Mouse (Mus musculus) Patski (cell line): Measurements from ENCODE around the gene Ccr10. TPM values are rescaled to one million over a fixed set of nuclear protein-coding genes. Genes with fewer than 3 reads are reported as not detected.
A peak's percentile ranks its signal among the peaks of the same experiment; 100 is the strongest.
"Not testable (repeated sequence)": the region's sequence is repeated elsewhere in the genome, so short reads cannot be mapped to it uniquely, and the experiment has no call there.

Source experiments
- ATAC-seq: fragments of 100-300 bp; one replicate; pipeline ENCODE4 v1.8.0; 2021
- CTCF ChIA-PET: fragments of 350-600 bp; sonication (Branson Sonifier 250); formaldehyde crosslinking; loops from one replicate; lab custom pipeline; 2022; ENCODE audit warnings: inconsistent platforms; lab: Charles Lee
- POLR2A ChIA-PET: fragments of 350-600 bp; sonication (Branson Sonifier 250); formaldehyde crosslinking; loops from one replicate; lab custom pipeline; 2022; ENCODE audit warnings: antibody characterized with exemption, inconsistent platforms; lab: Charles Lee
- DNase-seq: peaks from one replicate; pipeline ENCODE4 v3.0.0-alpha.2; 2011; ENCODE audit warnings: low read depth, low spot score
- H3K27me3 ChIP-seq: fragments of 371-371 bp; one replicate; pipeline ENCODE4 v1.5.1; 2021
- CTCF ChIP-seq: fragments of 100-300 bp; IDR thresholded peaks from one replicate; pipeline ENCODE4 v1.5.1; 2021
- in situ Hi-C: fragments of 300-500 bp; cut with MboI; formaldehyde crosslinking; loops from 3 replicates; pipeline ENCODE4 v1.11.1; 2018; ENCODE audit warnings: low pct_unique_long_range_greater_than_20kb, mixed read lengths
- polyA plus RNA-seq: library from polyadenylated mRNA; unstranded; gene quantifications from one replicate; pipeline ENCODE4 v1.2.3, GENCODE M21; 2021

Gene Ccr10
- polyA plus RNA-seq, 1 experiment from 2014 or later = 0.95 TPM

DNA sequence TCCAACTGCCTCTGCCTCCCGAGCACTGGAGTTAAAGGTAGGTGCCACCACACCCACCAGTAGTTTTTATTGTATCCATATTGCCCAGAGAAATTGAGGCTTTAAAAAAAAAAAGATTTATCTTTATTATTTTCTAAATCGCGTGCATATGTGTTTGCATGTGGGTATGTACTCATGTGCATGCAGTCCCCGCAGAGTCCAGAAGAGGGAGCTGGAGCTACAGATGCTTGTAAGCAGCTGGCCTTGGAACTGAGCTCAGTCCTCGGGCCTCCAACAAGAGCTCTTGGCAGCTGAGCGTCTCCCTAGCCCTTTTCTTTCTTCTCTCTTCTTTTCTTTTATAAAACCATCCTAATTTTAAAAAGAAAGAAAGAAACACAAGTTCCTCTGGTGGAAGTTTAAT, 43.5 kb downstream of the Ccr10 start:
- in situ Hi-C loops = no loop called here
- H3K27me3 ChIP-seq = no peaks in the 10 kb centered on the region
- CTCF ChIA-PET = interaction anchor here (0.9 to 1.3 kb wide), 2 partner anchors 21 to 41 kb away, joined by 3 read pairs; no protein-coding TSS in a partner anchor
- peak; percentile 61 for TF ChIP-seq CTCF
- ATAC-seq = no peak
- DNase-seq = no peak
- POLR2A ChIA-PET = interaction anchor here (1.9 kb wide), 1 partner anchor 12 kb away, joined by 5 read pairs; the partner anchor contains the start of genes Retreg3 and Tubg1

DNA sequence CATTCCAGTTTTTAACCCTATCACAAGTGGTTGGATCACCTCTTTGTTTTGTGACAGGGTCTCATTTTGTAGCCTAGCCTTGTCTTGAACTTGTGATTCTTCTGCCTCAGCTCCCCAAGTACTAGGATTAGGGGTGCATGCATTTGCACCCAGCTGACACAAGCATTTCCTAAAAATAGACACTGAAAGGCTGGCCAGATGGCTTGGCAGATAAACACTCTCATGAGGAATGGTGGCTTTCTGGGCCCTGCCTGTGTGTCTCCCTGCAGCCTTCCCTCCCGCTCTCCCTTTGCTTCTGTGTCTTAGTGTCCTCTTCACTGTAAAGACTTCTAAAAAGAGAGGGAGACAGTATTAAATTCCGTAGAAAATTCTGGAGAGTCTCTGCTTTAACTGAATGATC, 44.1 kb downstream of the Ccr10 start:
- in situ Hi-C loops = no loop called here
- no peak for TF ChIP-seq CTCF
- POLR2A ChIA-PET = interaction anchor here (1.9 kb wide), 1 partner anchor 12 kb away, joined by 5 read pairs; the partner anchor contains the start of genes Retreg3 and Tubg1
- ATAC-seq (no peak), DNase-seq (no peak)
- H3K27me3 ChIP-seq = no peaks in the 10 kb centered on the region
- CTCF ChIA-PET = interaction anchor here (1.3 to 1.5 kb wide), 2 partner anchors 8 to 41 kb away, joined by 3 read pairs; no protein-coding TSS in a partner anchor

DNA sequence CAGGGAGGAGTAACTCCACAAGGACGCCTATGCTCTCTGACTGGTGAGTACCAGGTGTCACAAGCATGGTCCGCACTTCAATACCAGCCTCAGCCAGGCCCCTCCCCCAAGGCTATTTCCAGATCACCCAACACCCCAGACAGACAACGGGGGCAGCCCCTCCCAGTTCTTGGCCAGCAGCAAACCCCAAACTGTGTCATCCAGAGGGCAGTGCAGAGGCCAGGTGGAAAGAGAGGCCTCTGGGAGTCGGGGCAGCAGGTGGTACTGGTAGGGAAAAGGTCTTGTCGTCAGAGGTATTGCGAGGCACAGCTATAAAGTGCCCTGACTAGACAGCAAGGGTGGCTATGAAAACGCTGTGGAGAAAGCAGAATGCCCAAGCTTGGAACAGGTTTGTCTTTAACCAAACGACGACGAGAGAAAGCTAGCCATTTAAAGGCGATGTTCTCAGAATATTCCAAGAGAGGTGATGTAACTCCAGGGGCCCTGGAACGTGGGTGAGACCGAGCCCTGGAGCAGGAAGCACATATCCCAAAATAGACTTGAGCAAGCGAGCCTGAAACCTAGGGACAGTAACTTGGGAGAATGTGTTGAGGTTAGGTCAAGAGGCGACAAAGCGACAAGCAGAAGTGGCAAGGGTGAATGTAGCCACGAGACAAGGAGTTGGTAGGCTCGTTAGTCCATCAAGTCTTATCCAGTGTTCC, 45.0 kb downstream of the Ccr10 start:
- no peaks in the 10 kb centered on the region for H3K27me3 ChIP-seq
- ChIA-PET CTCF (interaction anchor here (1.5 kb wide), 1 partner anchor 8 kb away, joined by 3 read pairs; no protein-coding TSS in a partner anchor), POLR2A (interaction anchor here (1.0 to 1.9 kb wide), 2 partner anchors 11 to 51 kb away, joined by 3 to 5 read pairs; partner anchors contain the start of genes Retreg3 and Tubg1)
- DNase-seq (no peak), ATAC-seq (peak; percentile 12)
- TF ChIP-seq CTCF = no peak
- in situ Hi-C loops = no loop called here

DNA sequence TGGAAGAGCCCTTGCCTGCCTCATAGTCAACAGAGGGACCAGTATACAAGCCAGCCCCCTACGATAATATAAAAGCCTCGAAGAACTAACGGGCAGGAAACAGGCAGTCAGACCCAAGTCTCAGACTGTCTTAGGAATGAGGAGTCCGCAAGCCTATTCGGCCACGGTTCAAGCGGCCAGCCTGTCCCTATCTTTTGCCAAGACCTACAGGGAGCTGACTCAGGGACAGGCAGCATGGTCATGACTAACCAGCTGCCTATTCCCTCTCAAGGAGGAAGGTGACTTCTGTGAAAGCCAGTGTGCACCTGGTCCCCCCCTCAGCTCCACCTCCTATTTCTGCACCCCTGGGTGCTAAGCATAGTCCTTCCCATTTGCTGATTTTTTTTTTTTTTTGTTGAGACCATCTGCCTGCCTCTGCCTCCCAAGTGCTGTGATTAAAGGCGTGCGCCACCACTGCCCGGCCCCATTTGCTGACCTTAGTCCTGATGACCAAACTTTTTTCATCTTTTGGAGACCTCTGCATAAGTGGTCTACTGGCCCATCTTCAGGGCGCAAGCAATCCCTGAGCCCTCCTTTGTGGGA, 46.2 kb downstream of the Ccr10 start:
- TF ChIP-seq CTCF = no peak
- peak; percentile 39 for ATAC-seq
- no peaks in the 10 kb centered on the region for H3K27me3 ChIP-seq
- DNase-seq = no peak
- in situ Hi-C loops = no loop called here
- CTCF ChIA-PET = interaction anchor here (1.3 kb wide), 1 partner anchor 48 kb away, joined by 3 read pairs; no protein-coding TSS in a partner anchor
- POLR2A ChIA-PET = interaction anchor here (0.6 to 1.0 kb wide), 3 partner anchors 9 to 150 kb away, joined by 3 to 5 read pairs (median 3); no protein-coding TSS in a partner anchor

DNA sequence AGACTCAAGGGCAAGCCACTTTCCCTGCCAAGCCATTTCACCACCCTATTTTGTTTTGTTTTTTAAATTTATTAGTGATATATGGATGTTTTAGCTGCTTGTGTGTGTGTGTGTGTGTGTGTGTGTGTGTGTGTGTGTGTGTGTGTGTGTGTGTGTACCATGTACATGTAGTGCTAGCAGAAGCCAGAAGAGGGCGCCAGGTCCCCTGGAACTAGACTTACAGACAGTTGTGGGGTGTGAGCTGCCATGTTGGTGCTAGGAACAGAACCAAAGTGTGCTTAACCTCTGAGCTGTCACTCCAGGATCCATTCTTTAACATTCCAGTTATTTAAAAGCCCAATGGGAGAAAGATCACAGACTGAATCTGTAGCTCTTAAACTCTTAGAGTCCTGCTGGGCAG, 48.2 kb downstream of the Ccr10 start:
- CTCF ChIA-PET = interaction anchor here (0.9 kb wide), 1 partner anchor 49 kb away, joined by 4 read pairs; no protein-coding TSS in a partner anchor
- no peak for TF ChIP-seq CTCF
- in situ Hi-C loops = no loop called here
- no peak for ATAC-seq
- POLR2A ChIA-PET = interaction anchor here (0.8 kb wide), 1 partner anchor 31 kb away, joined by 4 read pairs; no protein-coding TSS in a partner anchor
- H3K27me3 ChIP-seq = no peaks in the 10 kb centered on the region
- DNase-seq = no peak

DNA sequence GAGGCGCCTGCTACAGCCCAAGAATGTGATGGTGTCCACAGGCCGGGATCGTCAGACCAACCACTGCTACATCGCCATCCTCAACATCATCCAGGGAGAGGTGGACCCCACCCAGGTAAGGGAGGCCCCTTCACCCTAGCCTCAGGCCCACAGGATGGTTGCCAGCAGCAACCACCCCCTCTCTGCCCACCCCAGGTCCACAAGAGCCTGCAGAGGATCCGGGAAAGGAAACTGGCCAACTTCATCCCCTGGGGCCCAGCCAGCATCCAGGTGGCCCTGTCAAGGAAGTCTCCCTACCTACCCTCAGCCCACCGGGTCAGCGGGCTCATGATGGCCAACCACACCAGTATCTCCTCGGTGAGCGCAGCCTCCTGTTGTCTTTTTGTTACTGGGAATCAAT, 50.2 kb downstream of the Ccr10 start:
- CTCF ChIA-PET, H3K27me3 ChIP-seq, POLR2A ChIA-PET, in situ Hi-C loops, DNase-seq, ATAC-seq: not testable (repeated sequence)

DNA sequence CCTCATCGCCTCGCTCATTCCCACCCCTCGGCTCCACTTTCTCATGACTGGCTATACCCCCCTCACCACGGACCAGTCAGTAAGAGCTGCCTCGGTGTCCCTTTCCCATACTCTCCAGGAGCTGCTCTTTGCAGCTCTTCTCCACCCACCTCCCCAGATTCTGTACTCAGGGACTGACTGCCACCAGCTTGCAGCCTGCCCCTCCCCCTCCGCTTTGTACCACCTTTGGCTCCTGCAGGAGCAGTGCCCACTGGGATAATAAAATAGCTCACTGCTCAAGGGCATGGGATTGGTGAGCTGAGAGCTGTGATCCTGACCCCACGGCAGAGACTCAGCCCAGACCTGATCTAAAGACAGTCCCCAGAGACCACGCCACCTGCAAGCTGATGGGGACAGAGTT, 50.7 kb downstream of the Ccr10 start:
- ATAC-seq, DNase-seq, in situ Hi-C loops, CTCF ChIA-PET, POLR2A ChIA-PET, H3K27me3 ChIP-seq: not testable (repeated sequence)

Other genes with a start within 250 kb of the Ccr10 start
- gene Stat3, start 235.9 kb downstream of the Ccr10 start, polyA plus RNA-seq = 152 TPM
- gene Cavin1, start 204.6 kb downstream of the Ccr10 start, polyA plus RNA-seq = 211 TPM
- gene Atp6v0a1, start 166.0 kb downstream of the Ccr10 start, polyA plus RNA-seq = 141 TPM
- gene Naglu, start 105.4 kb downstream of the Ccr10 start, polyA plus RNA-seq = 46.4 TPM
- gene Hsd17b1, start 97.0 kb downstream of the Ccr10 start, polyA plus RNA-seq = 0.83 TPM
- 45.7 TPM for gene Coasy, start 92.9 kb downstream of the Ccr10 start, polyA plus RNA-seq
- 44.5 TPM for gene Mlx, start 88.2 kb downstream of the Ccr10 start, polyA plus RNA-seq
- gene Psmc3ip, start 80.0 kb downstream of the Ccr10 start, polyA plus RNA-seq = 20.6 TPM
- gene Retreg3, start 55.5 kb downstream of the Ccr10 start, polyA plus RNA-seq = 72.2 TPM
- 70.2 TPM for gene Tubg1, start 55.5 kb downstream of the Ccr10 start, polyA plus RNA-seq
- 3.5 TPM for gene Tubg2, start 19.5 kb downstream of the Ccr10 start, polyA plus RNA-seq
- gene Cntnap1, start 4.9 kb downstream of the Ccr10 start, polyA plus RNA-seq = 10.8 TPM
- 33.3 TPM for gene Plekhh3, start 4.1 kb downstream of the Ccr10 start, polyA plus RNA-seq
- gene Ezh1, start 51.0 kb upstream of the Ccr10 start, polyA plus RNA-seq = 52.0 TPM
- 27.3 TPM for gene Ramp2, start 70.6 kb upstream of the Ccr10 start, polyA plus RNA-seq
- gene Vps25, start 78.3 kb upstream of the Ccr10 start, polyA plus RNA-seq = 104 TPM
- gene Wnk4, start 85.1 kb upstream of the Ccr10 start, polyA plus RNA-seq = 53.9 TPM
- 1.0 TPM for gene Cntd1, start 103.6 kb upstream of the Ccr10 start, polyA plus RNA-seq
- gene Coa3, start 103.7 kb upstream of the Ccr10 start, polyA plus RNA-seq = 118 TPM
- gene Becn1, start 126.8 kb upstream of the Ccr10 start, polyA plus RNA-seq = 203 TPM
- 101 TPM for gene Psme3, start 140.8 kb upstream of the Ccr10 start, polyA plus RNA-seq
- gene Aoc2, start 149.6 kb upstream of the Ccr10 start, polyA plus RNA-seq = 2.3 TPM
- gene Aoc3, start 155.2 kb upstream of the Ccr10 start, polyA plus RNA-seq = 0.04 TPM
- not detected for gene G6pc, start 192.1 kb upstream of the Ccr10 start, polyA plus RNA-seq
- gene Aarsd1, start 242.2 kb upstream of the Ccr10 start, polyA plus RNA-seq = 47.2 TPM
- gene Gm27029, start 249.4 kb upstream of the Ccr10 start, polyA plus RNA-seq = 7.6 TPM
- gene Rundc1, start 249.6 kb upstream of the Ccr10 start, polyA plus RNA-seq = 26.1 TPM
- gene Ptges3l, start 249.9 kb upstream of the Ccr10 start, polyA plus RNA-seq = 28.1 TPM